Mouse (Mus musculus): Measurements from ENCODE around the gene D430041D05Rik. TPM values are rescaled to one million over a fixed set of nuclear protein-coding genes. Genes with fewer than 3 reads are reported as not detected.

Gene D430041D05Rik
- polyA plus RNA-seq, 1 experiment, result 0.60 TPM

- no peak for TF ChIP-seq TCF3 (IDR thresholded peaks at IDR 0.05; ENCODE audit: insufficient read length, low read depth)
- no peak for TF ChIP-seq POLR2AphosphoS2 (IDR thresholded peaks at IDR 0.05; ENCODE audit: insufficient read length, low read depth)
- TF ChIP-seq USF1 (IDR thresholded peaks at IDR 0.05; ENCODE audit: low read depth), result no peak
- TF ChIP-seq MYOG (IDR thresholded peaks at IDR 0.05; ENCODE audit: control insufficient read depth in 1 of 3, insufficient read depth in 1 of 3, insufficient read length in 2 of 3, low read depth in 2 of 3), result no peak
- TF ChIP-seq MYOD1 (IDR thresholded peaks at IDR 0.05; ENCODE audit: control insufficient read depth in 1 of 3, insufficient read length in 2 of 3, low read depth in 2 of 3), result no peak
These were observed 79.6 kb downstream of the D430041D05Rik start for GRCm38 (mm10) chr2:104331261-104331660.

GRCm38 (mm10) chr2:104327116-104327794 is 83.6 kb downstream of the D430041D05Rik start:
- Histone ChIP-seq H3K27me3 (ENCODE audit: control insufficient read depth, insufficient read depth, insufficient read length) (no peaks in the 10 kb centered on the region), H3K4me2 (ENCODE audit: low read depth) (no peak overlapping the region), H3K4me3 (no peak overlapping the region), H3K36me3 (ENCODE audit: control insufficient read depth, insufficient read depth) (no peaks in the 10 kb centered on the region), H3K79me2 (ENCODE audit: control insufficient read depth, insufficient read depth) (no peaks in the 10 kb centered on the region), H3ac (ENCODE audit: control insufficient read depth, insufficient read length) (no peak overlapping the region)
- TF ChIP-seq POLR2AphosphoS2 (IDR thresholded peaks at IDR 0.05; ENCODE audit: insufficient read length, low read depth) (no peak), REST (IDR thresholded peaks at IDR 0.05; ENCODE audit: insufficient read depth, insufficient read length) (no peak), SRF (IDR thresholded peaks at IDR 0.05; ENCODE audit: control insufficient read depth, insufficient read length, low read depth) (no peak), MAX (IDR thresholded peaks at IDR 0.05; ENCODE audit: low read depth) (no peak), TCF12 (IDR thresholded peaks at IDR 0.05; ENCODE audit: insufficient read depth, poor library complexity, severe bottlenecking) (no peak), USF1 (IDR thresholded peaks at IDR 0.05; ENCODE audit: low read depth) (no peak), TCF3 (IDR thresholded peaks at IDR 0.05; ENCODE audit: insufficient read length, low read depth) (no peak), POLR2A (IDR thresholded peaks at IDR 0.05; ENCODE audit: insufficient read length, low read depth) (no peak), E2F4 (IDR thresholded peaks at IDR 0.05; ENCODE audit: insufficient read depth) (no peak), CEBPB (IDR thresholded peaks at IDR 0.05; ENCODE audit: insufficient read depth, poor library complexity, severe bottlenecking) (no peak), MYOD1 (IDR thresholded peaks at IDR 0.05; ENCODE audit: control insufficient read depth in 1 of 3, insufficient read length in 2 of 3, low read depth in 2 of 3) (no peak), MYOG (IDR thresholded peaks at IDR 0.05; ENCODE audit: control insufficient read depth in 1 of 3, insufficient read depth in 1 of 3, insufficient read length in 2 of 3, low read depth in 2 of 3) (no peak)

More at GRCm38 (mm10) chr2:104331261-104331660, 79.6 kb downstream of the D430041D05Rik start:
- no peak overlapping the region for H3K4me2 ChIP-seq (ENCODE audit: low read depth)
- H3K79me2 ChIP-seq (ENCODE audit: control insufficient read depth, insufficient read depth), result no peaks in the 10 kb centered on the region
- H3ac ChIP-seq (ENCODE audit: control insufficient read depth, insufficient read length), result no peak overlapping the region
- H3K27me3 ChIP-seq (ENCODE audit: control insufficient read depth, insufficient read depth, insufficient read length), result no peaks in the 10 kb centered on the region
- no peak overlapping the region for H3K4me3 ChIP-seq
- no peaks in the 10 kb centered on the region for H3K36me3 ChIP-seq (ENCODE audit: control insufficient read depth, insufficient read depth)

DNA sequence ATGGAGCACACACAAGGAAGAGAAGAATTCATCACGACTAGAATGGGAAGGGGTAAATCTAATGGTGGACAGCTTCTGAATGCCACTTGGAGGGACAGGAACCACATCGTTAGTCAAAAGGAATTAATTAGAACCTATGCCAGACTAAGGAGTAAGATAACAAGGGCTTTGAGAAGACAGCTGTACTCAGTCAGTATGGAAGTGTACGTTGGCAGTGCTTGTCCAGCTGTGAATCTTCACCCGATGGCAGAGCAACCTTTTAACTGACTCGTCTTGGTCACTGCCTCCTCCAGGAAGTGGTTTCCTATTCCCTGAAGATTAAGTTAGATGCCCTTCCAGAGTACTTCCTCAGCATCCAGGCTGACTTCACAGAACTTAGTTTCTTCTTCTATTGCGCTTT is 87.0 kb downstream of the D430041D05Rik start:
- H3K4me3 ChIP-seq, result no peak overlapping the region
- TF ChIP-seq MYOD1 (IDR thresholded peaks at IDR 0.05; ENCODE audit: control insufficient read depth in 1 of 3, insufficient read length in 2 of 3, low read depth in 2 of 3), result no peak
- TF ChIP-seq MAX (IDR thresholded peaks at IDR 0.05; ENCODE audit: low read depth), result no peak
- no peak for TF ChIP-seq REST (IDR thresholded peaks at IDR 0.05; ENCODE audit: insufficient read depth, insufficient read length)
- no peak for TF ChIP-seq TCF3 (IDR thresholded peaks at IDR 0.05; ENCODE audit: insufficient read length, low read depth)
- TF ChIP-seq MYOG (IDR thresholded peaks at IDR 0.05; ENCODE audit: control insufficient read depth in 1 of 3, insufficient read depth in 1 of 3, insufficient read length in 2 of 3, low read depth in 2 of 3), result no peak
- TF ChIP-seq E2F4 (IDR thresholded peaks at IDR 0.05; ENCODE audit: insufficient read depth), result no peak
- no peak for TF ChIP-seq POLR2A (IDR thresholded peaks at IDR 0.05; ENCODE audit: insufficient read length, low read depth)
- TF ChIP-seq SRF (IDR thresholded peaks at IDR 0.05; ENCODE audit: control insufficient read depth, insufficient read length, low read depth), result no peak
- no peak for TF ChIP-seq CEBPB (IDR thresholded peaks at IDR 0.05; ENCODE audit: insufficient read depth, poor library complexity, severe bottlenecking)
- TF ChIP-seq POLR2AphosphoS2 (IDR thresholded peaks at IDR 0.05; ENCODE audit: insufficient read length, low read depth), result no peak
- TF ChIP-seq USF1 (IDR thresholded peaks at IDR 0.05; ENCODE audit: low read depth), result no peak
- no peak for TF ChIP-seq TCF12 (IDR thresholded peaks at IDR 0.05; ENCODE audit: insufficient read depth, poor library complexity, severe bottlenecking)
- no peak overlapping the region for H3ac ChIP-seq (ENCODE audit: control insufficient read depth, insufficient read length)
- no peaks in the 10 kb centered on the region for H3K36me3 ChIP-seq (ENCODE audit: control insufficient read depth, insufficient read depth)
- H3K27me3 ChIP-seq (ENCODE audit: control insufficient read depth, insufficient read depth, insufficient read length), result no peaks in the 10 kb centered on the region
- H3K4me2 ChIP-seq (ENCODE audit: low read depth), result no peak overlapping the region
- no peaks in the 10 kb centered on the region for H3K79me2 ChIP-seq (ENCODE audit: control insufficient read depth, insufficient read depth)

GRCm38 (mm10) chr2:104323351-104323750 is 87.5 kb downstream of the D430041D05Rik start:
- H3K79me2 ChIP-seq (ENCODE audit: control insufficient read depth, insufficient read depth), result no peaks in the 10 kb centered on the region
- peaks cover 2% of the 10 kb centered on the region for H3K27me3 ChIP-seq (ENCODE audit: control insufficient read depth, insufficient read depth, insufficient read length)
- no peak overlapping the region for H3K4me2 ChIP-seq (ENCODE audit: low read depth)
- no peaks in the 10 kb centered on the region for H3K36me3 ChIP-seq (ENCODE audit: control insufficient read depth, insufficient read depth)
- no peak overlapping the region for H3ac ChIP-seq (ENCODE audit: control insufficient read depth, insufficient read length)
- TF ChIP-seq MYOG (IDR thresholded peaks at IDR 0.05; ENCODE audit: control insufficient read depth in 1 of 3, insufficient read depth in 1 of 3, insufficient read length in 2 of 3, low read depth in 2 of 3) (no peak), CEBPB (IDR thresholded peaks at IDR 0.05; ENCODE audit: insufficient read depth, poor library complexity, severe bottlenecking) (no peak), TCF3 (IDR thresholded peaks at IDR 0.05; ENCODE audit: insufficient read length, low read depth) (no peak), REST (IDR thresholded peaks at IDR 0.05; ENCODE audit: insufficient read depth, insufficient read length) (no peak), SRF (IDR thresholded peaks at IDR 0.05; ENCODE audit: control insufficient read depth, insufficient read length, low read depth) (no peak), MYOD1 (IDR thresholded peaks at IDR 0.05; ENCODE audit: control insufficient read depth in 1 of 3, insufficient read length in 2 of 3, low read depth in 2 of 3) (no peak), USF1 (IDR thresholded peaks at IDR 0.05; ENCODE audit: low read depth) (no peak), E2F4 (IDR thresholded peaks at IDR 0.05; ENCODE audit: insufficient read depth) (no peak), MAX (IDR thresholded peaks at IDR 0.05; ENCODE audit: low read depth) (no peak), TCF12 (IDR thresholded peaks at IDR 0.05; ENCODE audit: insufficient read depth, poor library complexity, severe bottlenecking) (no peak)
- no peak overlapping the region for H3K4me3 ChIP-seq

Measured in myocyte (in vitro differentiated cells).